Mouse (Mus musculus) ES-Bruce4 (cell line): ENCODE measurements at regions not wholly inside any gene's neighbourhood (a gene's known extent, or its start where the extent isn't known, plus 50 kb on each side); places are given as distances from the start of the nearest gene placed in this dataset.

Experiments
- CTCF ChIP-seq: IDR thresholded peaks from one replicate; pipeline ENCODE4 v1.8.1; 2011; ENCODE audit warnings: low read depth, low read length
- POLR2A ChIP-seq: IDR thresholded peaks from one replicate; pipeline ENCODE4 v1.8.1; 2011; ENCODE audit warnings: low read length; ENCODE audit not compliant: insufficient read depth

GRCm38 (mm10) chr17:83165140-83165539 is 50.0 kb upstream of the Pkdcc start:
- TF ChIP-seq CTCF, result no peak
- TF ChIP-seq POLR2A, result no peak
